Mouse (Mus musculus) kidney, postnatal 14 days (tissue): ENCODE results near the gene Trim3.

Source experiments
- DNase-seq: peaks from one replicate; pipeline ENCODE4 v3.0.0; 2022; ENCODE audit warnings: mixed read lengths

Trim3 gene

GRCm38 (mm10) chr7:105633127-105633800, at the start of gene Trim3:
Gene Trim3, minus strand, starts transcription at chr7:105633571.
- peak; percentile 96 for DNase-seq

DNA sequence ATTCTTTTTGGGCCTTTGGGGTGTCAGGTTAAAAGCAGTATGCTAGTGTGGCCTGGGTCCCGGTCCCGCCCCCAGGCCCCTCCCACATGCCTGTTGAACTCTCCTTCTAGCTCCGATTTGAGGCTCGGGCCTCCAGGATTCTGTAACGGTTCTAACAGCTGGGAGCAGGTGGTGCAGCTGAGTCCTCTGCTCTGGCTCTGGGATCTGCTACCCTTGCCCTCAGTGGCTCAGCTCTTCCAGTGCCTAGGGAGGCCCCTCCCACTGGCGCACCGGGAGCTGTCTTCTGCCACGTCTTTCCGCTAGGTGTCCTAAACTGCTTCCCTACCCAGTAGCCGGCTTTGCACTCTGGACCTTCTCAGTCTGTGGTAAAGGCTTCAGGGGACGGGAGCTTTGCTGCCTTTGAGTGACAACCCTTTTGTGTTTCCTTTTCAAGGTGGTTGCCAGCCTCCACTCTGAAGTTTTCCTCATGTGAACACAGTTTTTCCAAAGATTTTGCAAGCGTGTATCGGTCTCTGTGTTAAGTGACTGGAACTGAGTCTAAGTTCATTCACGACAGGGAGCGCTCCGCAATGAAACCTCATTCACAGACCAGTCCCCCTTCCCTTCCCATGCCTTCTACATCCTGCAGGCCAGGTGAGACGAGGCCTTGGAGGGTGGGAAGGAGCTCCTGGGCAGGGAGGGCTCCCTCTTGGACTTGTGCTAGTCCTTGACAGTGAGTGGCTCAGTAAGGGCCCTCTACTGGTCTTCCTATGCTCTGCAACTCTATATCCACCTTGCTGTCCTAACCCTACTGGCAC, 17.5 kb upstream of the Trim3 start, which contains the start of gene Dnhd1:
Dnhd1 (plus strand) TSS at position 189 of the 797 bp plus-strand sequence.
- DNase-seq = peak; percentile 90

GRCm38 (mm10) chr7:105641936-105642335, 8.6 kb upstream of the Trim3 start:
- DNase-seq = no peak

DNA sequence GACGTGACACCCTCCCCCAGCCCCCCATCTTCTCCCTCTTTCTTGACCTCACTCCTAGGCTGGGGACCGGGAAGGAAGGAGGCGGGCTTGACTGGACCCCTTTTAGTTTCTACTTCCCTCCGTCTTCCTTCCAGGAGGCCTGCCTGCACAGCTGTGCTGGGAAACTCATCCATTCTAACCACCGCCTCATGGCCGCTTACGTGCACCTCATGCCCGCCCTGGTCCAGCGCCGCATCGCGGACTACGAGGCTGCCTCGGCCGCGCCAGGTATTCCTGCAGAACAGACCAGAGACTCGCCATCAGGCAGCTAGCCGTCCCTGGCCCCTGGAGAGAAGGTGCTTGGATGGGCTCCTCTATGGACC, 7.5 kb upstream of the Trim3 start:
- DNase-seq = no peak

GRCm38 (mm10) chr7:105640233-105640893, 7.0 kb upstream of the Trim3 start, which contains the start of the genes Arfip2 and Gm45799:
Gene Arfip2, minus strand, starts transcription at chr7:105640416.
Gene Gm45799, plus strand, starts transcription at chr7:105640552.
- DNase-seq = peak; percentile 98

GRCm38 (mm10) chr7:105639756-105640155, 6.4 kb upstream of the Trim3 start, which contains the start of gene Timm10b:
Gene Timm10b, plus strand, starts transcription at chr7:105640056.
- DNase-seq = no peak

DNA sequence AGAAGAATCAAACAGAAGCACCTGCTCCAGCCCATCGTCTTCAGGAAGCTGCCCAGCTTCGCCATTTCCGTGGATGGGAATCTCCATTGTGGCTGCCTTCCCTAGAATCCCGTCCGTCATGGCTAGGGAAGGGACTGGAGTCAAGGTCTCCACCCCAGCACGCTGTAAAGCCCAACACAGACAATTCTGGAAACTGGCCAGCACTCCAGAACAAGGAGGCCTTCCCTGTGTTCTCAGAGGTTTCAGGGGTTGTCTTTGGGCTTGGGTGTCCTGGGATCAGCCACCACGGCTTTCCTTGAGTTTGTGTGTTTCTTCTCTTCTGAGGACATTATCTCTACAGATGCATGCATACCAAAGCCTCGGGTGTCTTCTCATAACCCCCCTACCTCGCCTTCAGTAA, 5.9 kb upstream of the Trim3 start:
- no peak for DNase-seq

DNA sequence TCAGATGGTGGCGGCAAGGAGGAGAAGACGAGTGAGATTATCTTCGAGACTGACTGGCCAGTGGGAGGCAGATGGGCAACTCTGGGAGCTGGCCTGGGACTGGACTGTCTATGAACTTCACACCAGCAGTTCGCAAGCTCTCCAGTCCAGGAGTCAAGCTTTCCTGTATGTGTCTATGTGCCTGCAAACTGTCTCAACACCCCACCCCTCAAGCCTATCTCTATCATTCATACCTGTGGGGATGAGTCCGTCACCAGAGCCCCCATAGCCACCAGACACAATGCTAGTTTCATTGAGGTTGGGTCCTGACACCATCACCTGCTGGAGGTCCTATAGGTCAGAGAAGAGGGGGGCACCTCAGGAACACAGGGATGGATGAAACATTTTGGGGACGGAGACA, 5.4 kb upstream of the Trim3 start:
- no peak for DNase-seq

DNA sequence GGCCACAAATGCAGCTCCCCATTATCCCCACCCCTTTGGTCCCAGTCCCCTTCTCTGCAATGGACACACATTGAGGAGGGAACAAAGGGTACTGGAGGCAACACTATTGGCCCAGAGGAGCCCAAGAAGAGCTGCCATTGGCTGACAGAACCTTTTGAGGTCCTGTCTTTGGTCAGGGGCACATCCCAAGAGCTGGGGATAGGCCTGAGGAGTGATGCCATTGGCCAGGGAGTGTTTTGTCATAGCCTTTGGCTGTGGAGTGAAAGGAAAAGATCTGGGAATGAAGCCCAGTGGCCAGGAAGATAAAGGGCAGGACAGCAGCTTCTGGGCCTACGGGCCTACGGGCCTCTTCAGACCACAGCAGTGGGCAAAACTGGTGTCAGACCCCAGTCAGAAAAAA, 2.4 kb upstream of the Trim3 start:
- no peak for DNase-seq

- DNase-seq = no peak
These were observed 1.0 kb upstream of the Trim3 start for GRCm38 (mm10) chr7:105634272-105634920.

DNA sequence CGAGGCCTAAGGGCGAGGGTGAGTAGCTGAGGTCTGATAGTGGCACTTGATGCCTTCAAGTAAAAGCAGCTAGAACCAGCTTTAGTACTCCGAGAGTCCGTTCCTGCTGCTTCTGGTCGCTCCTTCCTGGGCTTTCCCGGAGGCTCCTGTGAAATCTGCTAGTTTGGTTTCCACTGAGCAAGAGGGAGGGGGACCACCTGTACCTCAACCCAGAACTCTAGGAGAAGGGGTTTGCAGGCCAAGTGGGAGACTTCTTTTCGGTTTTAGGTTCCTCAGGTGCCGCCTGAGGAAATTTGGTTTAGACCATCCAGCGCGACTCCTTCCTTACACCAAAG, 397 bp upstream of the Trim3 start:
- no peak for DNase-seq

DNA sequence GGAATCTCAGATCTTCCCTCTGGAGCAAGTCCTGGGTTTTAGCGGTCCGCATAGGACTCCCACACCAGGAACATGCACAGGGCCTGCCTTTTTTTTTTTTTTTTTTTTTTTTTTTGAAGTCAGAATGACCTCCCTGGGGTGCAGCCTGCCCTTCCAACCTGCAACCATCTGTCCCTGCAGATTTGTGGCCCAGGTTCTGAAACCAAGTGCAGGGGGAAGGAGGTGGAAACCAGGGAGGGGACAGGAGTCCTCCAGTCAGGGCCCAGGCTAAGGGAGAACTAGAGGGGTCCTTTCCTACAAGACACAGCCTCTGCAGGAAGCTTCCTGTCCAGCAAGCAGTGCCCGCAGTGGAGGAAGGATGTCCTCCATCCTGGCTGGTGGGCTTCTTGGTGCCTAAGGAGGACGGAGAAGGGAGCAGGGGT, 809 bp downstream of the Trim3 start:
- DNase-seq = no peak

DNA sequence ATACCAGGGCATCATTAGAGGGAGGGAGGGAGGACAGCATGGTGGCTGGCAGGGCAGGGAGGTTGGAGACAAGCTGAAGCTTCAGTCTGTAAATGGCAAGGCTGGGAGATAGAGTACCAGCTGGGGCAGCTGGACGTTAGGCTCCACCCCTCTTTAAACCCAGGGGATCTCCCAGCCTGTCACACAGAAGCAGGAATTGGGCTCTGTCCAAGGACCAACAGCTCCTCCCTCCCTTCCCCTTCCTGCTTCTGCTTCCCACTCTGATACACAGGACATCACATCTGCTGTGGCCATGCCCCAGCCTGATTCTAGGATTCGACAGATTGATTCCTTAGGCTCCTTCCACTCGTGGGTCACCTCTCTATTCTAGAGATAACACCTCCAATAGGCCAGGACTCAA, 4.7 kb downstream of the Trim3 start:
- DNase-seq = peak; percentile 88

- no peak for DNase-seq
These were observed 8.0 kb downstream of the Trim3 start for GRCm38 (mm10) chr7:105625397-105625796.

DNA sequence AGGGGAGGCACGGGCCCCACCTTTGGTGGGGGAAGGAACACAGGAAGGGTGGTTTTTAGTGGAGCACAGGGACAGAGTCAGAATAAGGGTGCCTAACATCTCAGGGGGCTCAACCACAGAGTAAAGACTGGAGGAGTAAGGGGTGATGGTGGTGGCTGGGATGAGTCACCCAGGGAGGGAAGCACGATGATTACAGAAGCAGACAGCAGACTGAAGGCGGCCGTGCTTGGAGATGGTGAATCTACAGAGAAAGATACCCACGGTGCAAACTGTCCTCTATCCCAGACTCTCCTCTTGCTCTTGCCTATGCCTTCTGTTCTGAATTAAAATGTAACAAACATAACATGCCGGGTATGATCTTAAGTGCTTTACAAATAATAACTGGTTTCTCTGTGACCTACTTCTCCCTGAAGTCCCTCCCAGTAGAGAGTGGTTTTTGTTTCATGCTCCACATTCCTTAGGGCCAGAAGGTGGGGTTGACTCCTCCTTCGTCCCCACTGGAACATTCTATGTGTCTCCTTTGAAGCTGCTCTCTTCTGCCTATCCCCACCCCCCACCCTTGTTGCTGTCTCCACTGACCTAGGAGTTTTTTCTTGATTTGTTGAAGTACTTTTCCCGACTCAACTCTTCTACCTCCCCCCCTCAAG, 11.6 kb downstream of the Trim3 start:
- no peak for DNase-seq

DNA sequence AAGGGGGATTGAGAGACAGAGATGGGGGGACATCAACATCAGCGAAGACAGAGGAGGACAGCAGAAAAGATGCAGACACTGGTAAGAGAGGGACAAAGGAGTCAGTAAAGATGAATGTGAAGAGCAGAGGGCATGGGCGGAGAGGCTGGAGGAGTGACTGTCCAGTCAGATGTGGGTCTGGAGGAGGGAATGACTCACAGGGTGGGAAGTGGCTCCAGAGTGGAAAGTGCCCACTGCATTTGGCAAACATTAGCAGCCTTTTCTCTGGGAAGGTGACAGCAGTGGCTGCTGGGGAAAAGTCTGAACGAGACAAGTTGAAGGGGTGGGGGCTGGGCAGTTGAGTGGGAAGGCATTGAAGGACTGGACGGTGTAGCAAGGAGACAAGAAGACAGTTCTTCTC, 12.3 kb downstream of the Trim3 start:
- DNase-seq = no peak

GRCm38 (mm10) chr7:105619701-105620100, 13.7 kb downstream of the Trim3 start:
- no peak for DNase-seq

- no peak for DNase-seq
These were observed 15.6 kb downstream of the Trim3 start for GRCm38 (mm10) chr7:105617810-105618209.

GRCm38 (mm10) chr7:105616561-105616960, 16.8 kb downstream of the Trim3 start:
- no peak for DNase-seq

DNA sequence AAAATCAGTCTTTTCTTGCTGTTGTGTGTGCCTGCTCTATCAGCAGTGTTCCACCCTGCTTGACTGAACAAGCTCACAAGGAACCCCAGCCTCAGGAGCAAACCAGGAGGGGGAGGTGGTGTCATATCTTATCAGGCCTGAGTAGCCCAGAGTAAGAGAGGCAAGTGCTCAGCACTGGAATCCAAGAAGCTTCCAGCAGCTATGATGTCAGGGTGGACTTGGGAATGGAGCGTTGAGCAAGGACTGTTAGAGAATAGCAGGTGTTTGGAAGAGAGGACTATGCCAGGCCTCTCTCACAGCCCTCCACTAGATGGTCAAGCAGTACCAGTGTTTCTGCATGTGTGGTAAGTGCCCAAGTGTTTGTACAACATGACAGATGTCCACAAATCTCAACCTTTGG, 17.7 kb downstream of the Trim3 start:
- DNase-seq = no peak

DNA sequence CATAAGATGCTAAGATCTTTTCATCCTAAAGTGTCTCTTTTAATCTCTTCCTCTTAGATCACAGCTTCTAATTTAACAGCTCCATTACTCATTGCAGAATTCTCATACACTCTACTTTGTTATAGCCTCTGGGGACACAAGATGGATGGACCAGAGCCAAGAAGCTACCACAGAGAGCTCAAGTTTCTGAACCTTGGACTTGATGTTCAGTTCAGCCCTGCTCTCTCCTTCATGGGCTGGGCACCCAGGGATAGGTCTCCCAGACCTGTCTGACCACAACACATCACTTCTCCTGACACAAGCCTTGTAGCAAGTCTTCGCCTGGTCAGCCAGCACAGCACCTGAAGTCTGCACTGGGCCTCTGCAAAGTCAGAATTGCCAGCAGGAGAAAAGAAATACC, 19.0 kb downstream of the Trim3 start:
- peak; percentile 65 for DNase-seq

DNA sequence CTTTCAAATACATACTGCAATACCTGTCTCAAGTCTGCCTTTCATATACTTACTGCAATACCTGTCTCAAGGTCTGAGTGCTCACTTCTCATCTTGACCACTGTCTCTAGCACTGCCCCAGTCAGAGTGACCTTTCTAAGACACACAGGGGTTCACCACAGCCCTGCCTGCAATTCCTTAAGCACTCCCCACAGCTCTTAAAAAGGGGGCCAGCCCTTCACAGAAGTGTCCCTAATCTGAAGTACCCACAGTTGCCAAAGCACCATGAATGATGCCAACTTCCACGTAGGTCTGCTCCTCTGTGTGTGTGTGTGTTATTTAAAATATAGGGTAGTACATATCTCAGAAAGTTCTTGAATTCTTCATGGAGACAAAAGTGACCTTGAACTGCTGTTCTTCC, 21.6 kb downstream of the Trim3 start:
- no peak for DNase-seq

DNA sequence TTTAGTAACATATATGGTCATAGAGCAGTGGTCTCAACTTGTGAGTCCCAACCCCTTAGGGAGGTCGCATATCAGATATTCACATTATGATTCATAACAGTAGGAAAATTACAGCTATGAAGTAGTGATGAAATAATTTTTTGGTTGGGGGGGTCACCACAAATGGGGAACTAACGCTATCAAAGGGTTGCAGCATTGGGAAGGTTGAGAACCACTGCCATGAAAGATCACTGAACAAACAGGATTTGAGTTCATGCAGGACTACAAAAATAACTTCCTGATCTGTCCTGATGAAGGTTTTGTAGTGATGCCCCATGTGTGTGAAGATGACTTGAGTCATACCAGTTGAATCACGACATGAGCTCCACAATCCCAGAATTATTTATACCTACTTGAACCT, 24.9 kb downstream of the Trim3 start:
- DNase-seq = no peak
